Mouse (Mus musculus) liver, embryonic 14.5 days (tissue): ENCODE measurements around the gene Clic4.

Source experiments
- CTCF ChIP-seq: IDR thresholded peaks from 2 replicates; pipeline ENCODE4 v1.5.1; 2016; ENCODE audit warnings: antibody characterized with exemption, low read depth, control low read depth
- EP300 ChIP-seq: IDR thresholded peaks from 2 replicates; pipeline ENCODE4 v1.6.1; 2016; ENCODE audit warnings: antibody characterized with exemption, low read depth

DNA sequence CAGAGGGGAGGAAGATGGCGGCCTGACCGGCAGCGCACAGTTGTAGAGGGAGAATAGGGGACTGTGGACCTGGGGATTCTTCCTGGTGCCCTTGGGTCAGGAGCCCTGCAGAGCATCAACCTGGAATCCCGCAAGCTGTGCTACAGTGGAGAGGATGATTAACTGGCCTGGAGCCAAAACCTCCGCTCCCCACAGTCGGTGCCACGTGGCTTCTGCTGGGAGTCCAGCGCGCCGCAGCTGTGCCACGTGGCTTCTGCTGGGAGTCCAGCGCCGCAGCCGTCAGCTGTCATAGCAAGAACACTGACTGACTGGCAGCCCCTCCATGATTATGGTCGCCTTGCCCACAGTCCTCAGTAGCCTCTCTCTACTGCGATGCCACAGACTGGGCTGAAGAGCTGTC is 70.8 kb downstream of the Clic4 start:
- TF ChIP-seq EP300 (no peak), CTCF (no peak)
